Mouse (Mus musculus) thymus, adult 2 months (tissue): ENCODE measurements around the gene Map4k4. TPM values are rescaled to one million over a fixed set of nuclear protein-coding genes. Genes with fewer than 3 reads are reported as not detected.
A peak's percentile ranks its signal among the peaks of the same experiment; 100 is the strongest.

Source experiments
- DNase-seq: peaks from one replicate; pipeline ENCODE4 v3.0.0; 2021
- H3K27ac ChIP-seq: fragments of 200-500 bp; 2 replicates; pipeline ENCODE4 v1.5.1; 2012; ENCODE audit warnings: low read length, control low read depth; ENCODE audit not compliant: control insufficient read depth, insufficient read depth
- H3K27me3 ChIP-seq: fragments of 200-500 bp; 2 replicates; pipeline ENCODE4 v1.6.1; 2012; ENCODE audit warnings: mild to moderate bottlenecking, low read length, moderate library complexity, mixed read lengths; ENCODE audit not compliant: control insufficient read depth, insufficient read depth
- H3K36me3 ChIP-seq: fragments of 200-500 bp; 2 replicates; pipeline ENCODE4 v1.6.1; 2012; ENCODE audit warnings: mild to moderate bottlenecking, low read length, moderate library complexity; ENCODE audit not compliant: control insufficient read depth, insufficient read depth
- H3K4me1 ChIP-seq: fragments of 200-500 bp; replicated peaks from 2 replicates; pipeline ENCODE4 v1.6.1; 2012; ENCODE audit warnings: low read length; ENCODE audit not compliant: control insufficient read depth, insufficient read depth
- H3K4me3 ChIP-seq: fragments of 200-500 bp; 2 replicates; pipeline ENCODE4 v1.5.1; 2012; ENCODE audit warnings: mild to moderate bottlenecking, low read length, control low read depth, moderate library complexity; ENCODE audit not compliant: control insufficient read depth, insufficient read depth
- CTCF ChIP-seq: fragments of 200-500 bp; IDR thresholded peaks from 2 replicates; pipeline ENCODE4 v1.5.1; 2012; ENCODE audit warnings: mild to moderate bottlenecking, control low read depth, low read length, moderate library complexity, borderline replicate concordance; ENCODE audit not compliant: control insufficient read depth, poor library complexity, insufficient read depth; ENCODE audit errors: extremely low read depth
- POLR2A ChIP-seq: fragments of 200-500 bp; IDR thresholded peaks from 2 replicates; pipeline ENCODE4 v1.6.1; 2012; ENCODE audit warnings: mild to moderate bottlenecking, low read length, control low read depth, moderate library complexity; ENCODE audit not compliant: control insufficient read depth, poor library complexity, insufficient read depth; ENCODE audit errors: extremely low read depth
- WGBS: fragments of 180-500 bp; shearing (Covaris S2); methylation state at CpG from one replicate; pipeline ENCODE4 v1.1.7; 2018; 5-methylcytosine and 5-hydroxymethylcytosine counted together
- polyA plus RNA-seq: library from polyadenylated mRNA; depleted of rRNA; stranded (reverse); fragments of >200 nt; gene quantifications from 2 replicates; pipeline ENCODE4 v1.2.3, GENCODE M21; 2012

The Map4k4 gene
- polyA plus RNA-seq, 1 experiment, result 167 TPM

DNA sequence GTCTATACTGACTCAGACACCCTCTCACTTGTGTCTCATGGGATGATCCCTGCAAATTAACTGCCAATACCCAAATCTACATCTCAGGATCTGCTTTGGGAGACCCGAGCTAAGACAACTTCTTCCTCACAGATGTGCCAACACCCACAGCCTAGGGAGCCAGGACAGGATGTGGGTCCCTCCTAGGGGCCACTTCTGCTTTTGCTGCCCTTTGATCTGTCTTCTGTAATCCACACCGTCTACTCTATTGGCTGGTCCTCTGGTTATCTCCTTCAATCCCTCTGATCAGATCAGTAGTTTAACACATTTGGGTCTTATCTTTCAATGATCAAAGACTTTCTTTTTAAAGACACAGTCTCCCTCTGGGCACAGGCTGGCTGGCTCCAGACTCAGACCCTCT, 5.2 kb upstream of the Map4k4 start:
- no peak for TF ChIP-seq POLR2A
- TF ChIP-seq CTCF, result no peak
- H3K27ac ChIP-seq, result no peak overlapping the region
- WGBS, result 4% methylated on average over 2 of the region's 2 CpGs
- DNase-seq, result no peak
- H3K4me1 ChIP-seq, result peaks cover 27% of the 10 kb centered on the region
- no peaks in the 10 kb centered on the region for H3K27me3 ChIP-seq
- H3K36me3 ChIP-seq, result no peaks in the 10 kb centered on the region
- no peak overlapping the region for H3K4me3 ChIP-seq

DNA sequence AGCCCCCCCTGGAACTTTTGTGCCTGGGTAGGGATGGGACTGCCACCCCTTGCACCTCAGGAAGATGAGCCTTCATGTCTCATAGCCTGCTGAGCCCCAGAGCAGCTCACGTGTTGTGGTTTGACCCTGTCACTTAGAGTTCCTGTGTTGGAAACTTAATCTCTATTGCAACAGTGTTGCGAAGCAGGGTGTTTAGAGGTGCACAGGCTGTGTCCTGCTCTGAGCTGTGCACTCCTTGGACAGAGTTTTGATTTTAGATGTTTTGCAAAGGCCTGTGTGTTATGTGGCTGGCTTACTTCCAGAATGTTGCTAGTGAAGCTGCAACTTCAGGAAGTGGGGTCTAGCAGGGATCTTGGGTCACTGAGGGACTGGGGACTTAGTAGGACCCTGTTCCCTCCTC, 4.1 kb upstream of the Map4k4 start:
- H3K27me3 ChIP-seq, result no peaks in the 10 kb centered on the region
- H3K27ac ChIP-seq, result peak overlapping the region; percentile 42; the same call in 1 of the 2 replicates
- no peaks in the 10 kb centered on the region for H3K36me3 ChIP-seq
- TF ChIP-seq CTCF, result no peak
- no peak for TF ChIP-seq POLR2A
- H3K4me1 ChIP-seq, result peaks cover 27% of the 10 kb centered on the region
- H3K4me3 ChIP-seq, result no peak overlapping the region
- DNase-seq, result peak; percentile 61
- 8% methylated on average over 2 of the region's 2 CpGs for WGBS

DNA sequence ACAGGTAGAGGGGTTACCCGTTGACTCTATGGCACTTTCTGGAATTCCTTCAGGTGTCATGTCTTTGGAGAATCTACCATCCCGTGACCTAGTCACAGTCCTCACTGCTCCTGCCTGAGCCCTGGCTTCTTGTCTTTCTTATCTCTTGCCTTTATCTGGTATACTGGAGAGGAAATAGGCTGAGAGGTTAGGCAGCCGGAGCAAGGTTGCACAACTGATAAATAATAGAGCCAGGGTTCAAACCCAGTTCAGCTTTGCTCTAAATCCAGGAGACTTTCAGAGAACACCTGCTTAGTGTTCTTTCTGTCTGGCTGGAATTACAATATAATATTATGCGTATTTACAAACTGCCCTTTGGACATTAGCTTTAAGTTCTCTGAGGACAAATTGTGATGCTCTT, 2.0 kb upstream of the Map4k4 start:
- WGBS, result 68% methylated on average over 4 of the region's 4 CpGs
- no peaks in the 10 kb centered on the region for H3K36me3 ChIP-seq
- H3K27me3 ChIP-seq, result no peaks in the 10 kb centered on the region
- DNase-seq, result no peak
- peaks cover 34% of the 10 kb centered on the region for H3K4me1 ChIP-seq
- H3K27ac ChIP-seq, result no peak overlapping the region
- no peak overlapping the region for H3K4me3 ChIP-seq
- TF ChIP-seq CTCF (no peak), POLR2A (no peak)

DNA sequence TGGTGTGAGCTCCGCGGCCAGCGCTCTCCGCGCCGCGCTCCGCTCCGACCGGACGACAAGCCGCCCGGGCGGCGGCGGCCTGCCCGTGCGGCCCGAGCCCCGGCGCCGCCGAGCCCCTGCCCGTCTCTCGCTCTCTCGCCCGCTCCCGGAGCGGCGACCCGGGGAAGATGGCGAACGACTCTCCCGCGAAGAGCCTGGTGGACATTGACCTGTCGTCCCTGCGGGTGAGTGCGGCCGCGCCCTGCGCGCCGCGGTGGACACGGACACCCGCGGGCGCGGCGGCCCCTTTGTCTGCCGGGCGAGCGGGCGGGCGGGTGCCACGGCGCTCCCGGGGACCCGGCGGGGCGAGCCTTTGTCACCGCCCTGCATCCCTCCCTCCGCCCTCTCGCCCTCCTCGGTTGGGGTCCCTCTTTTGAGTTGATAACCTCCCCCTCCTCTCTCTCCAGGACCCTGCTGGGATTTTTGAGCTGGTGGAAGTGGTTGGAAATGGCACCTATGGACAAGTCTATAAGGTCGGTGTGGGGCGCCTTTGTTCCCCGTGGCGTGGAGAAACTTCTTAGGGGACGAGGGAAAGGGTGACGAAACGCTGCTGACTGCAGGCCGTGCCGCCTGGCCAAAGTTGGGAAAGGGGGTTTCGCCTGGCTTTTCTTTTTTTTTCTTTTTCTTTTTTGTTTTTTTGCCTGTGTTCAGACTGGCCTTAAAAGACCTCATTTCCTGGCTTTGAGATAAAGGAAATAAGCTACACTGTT, 524 bp downstream of the Map4k4 start:
- H3K36me3 ChIP-seq, result no peaks in the 10 kb centered on the region
- WGBS, result under 1% methylated on average over 74 of the region's 75 CpGs
- H3K4me3 ChIP-seq, result peak overlapping the region; percentile 95
- TF ChIP-seq POLR2A (no peak), CTCF (no peak)
- no peaks in the 10 kb centered on the region for H3K27me3 ChIP-seq
- peak; percentile 58 for DNase-seq
- H3K27ac ChIP-seq, result peak overlapping the region; percentile 91
- H3K4me1 ChIP-seq, result peaks cover 39% of the 10 kb centered on the region

DNA sequence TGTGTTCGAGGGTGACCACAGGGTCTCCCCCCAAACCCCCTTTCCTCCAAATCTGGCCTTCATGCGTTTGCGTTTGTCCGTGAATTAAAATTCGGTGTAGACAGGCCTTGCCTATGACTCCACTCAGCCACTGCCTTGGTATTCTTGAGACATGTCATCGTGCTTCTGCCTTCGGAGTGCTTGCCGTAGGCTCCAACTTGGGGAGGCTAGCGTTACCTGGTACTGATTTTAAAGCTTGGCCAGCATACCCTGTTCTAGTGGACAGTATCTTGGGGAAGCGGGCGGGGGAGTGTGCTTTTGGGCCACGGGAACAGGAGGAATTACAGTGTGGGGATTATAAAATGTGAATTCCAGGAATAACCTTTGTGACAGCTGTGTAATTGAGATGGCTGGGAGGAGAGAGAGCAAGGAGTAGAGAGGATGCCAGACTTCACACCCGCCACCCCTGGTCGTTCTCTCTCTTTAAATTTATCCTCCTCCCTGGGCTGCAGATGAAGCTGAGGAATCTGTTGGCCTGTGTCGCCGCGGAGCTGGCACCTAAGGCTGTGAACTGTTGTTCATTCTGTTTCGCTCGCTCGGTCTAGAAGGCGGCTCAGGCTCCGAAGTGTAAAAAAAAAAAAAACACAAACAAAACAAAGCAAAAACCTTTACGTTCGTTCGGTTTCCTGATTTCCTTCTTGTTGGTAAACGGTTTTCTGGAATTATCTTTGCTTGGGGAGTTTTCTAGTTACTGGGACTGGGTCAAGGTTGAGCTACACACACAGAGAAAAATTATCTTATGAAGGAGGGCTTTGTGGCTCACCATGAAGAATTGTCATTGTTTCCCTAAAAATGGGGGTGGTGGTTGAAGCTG, 1.4 kb downstream of the Map4k4 start:
- peak overlapping the region; percentile 91 for H3K27ac ChIP-seq
- H3K4me3 ChIP-seq, result peak overlapping the region; percentile 95
- H3K36me3 ChIP-seq, result no peaks in the 10 kb centered on the region
- TF ChIP-seq CTCF (no peak), POLR2A (no peak)
- no peaks in the 10 kb centered on the region for H3K27me3 ChIP-seq
- WGBS, result 2% methylated on average over 26 of the region's 26 CpGs
- DNase-seq, result peak; percentile 46
- peaks cover 38% of the 10 kb centered on the region for H3K4me1 ChIP-seq

DNA sequence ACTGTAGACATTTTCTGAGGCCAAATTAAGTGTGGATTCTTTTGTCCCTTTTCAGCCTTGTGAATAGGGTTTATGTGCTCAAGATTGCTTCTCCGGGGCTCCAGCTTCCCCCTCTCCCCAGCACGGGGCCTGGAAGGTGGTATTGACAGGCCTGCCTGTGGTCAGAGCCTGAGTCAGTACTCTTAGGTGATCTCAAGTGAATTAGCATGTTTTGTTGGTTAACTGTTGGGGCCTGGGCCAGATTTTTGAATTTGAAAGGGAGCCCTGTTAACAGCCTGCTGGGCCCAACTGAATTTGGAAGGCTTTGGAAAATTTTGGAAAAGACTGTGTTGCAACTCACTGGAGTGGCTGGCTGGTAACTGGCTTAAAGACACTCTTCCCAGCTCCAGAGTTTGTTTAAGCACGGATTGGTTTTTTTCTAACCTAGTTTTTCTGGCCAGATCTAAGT, 2.0 kb downstream of the Map4k4 start:
- no peak for DNase-seq
- Histone ChIP-seq H3K4me3 (peak overlapping the region; percentile 24), H3K4me1 (peaks cover 32% of the 10 kb centered on the region), H3K27me3 (no peaks in the 10 kb centered on the region), H3K27ac (peak overlapping the region; percentile 56; the same call in 1 of the 2 replicates), H3K36me3 (no peaks in the 10 kb centered on the region)
- 21% methylated on average over 3 of the region's 3 CpGs for WGBS
- TF ChIP-seq CTCF (no peak), POLR2A (no peak)

DNA sequence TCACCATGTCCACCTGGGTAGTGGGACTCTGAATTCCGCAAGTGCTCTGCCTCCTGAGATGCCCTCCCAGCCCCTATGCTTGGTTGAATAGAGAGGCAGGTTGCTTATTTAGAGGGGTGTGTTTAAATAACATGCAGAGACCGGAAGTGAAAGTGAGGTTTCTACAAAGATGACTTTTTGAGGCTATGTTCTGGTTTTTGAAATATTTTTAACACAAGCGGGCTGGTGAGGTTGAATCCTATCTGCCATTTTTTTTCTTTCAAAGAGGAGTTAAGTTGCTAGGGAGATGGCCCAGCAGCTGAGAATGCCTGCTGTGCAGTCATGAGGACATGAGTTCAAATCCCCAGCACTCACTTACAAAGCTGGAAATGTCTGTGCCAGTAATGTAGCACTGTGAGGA, 4.0 kb downstream of the Map4k4 start:
- Histone ChIP-seq H3K4me3 (no peak overlapping the region), H3K36me3 (no peaks in the 10 kb centered on the region), H3K27me3 (no peaks in the 10 kb centered on the region), H3K4me1 (peaks cover 34% of the 10 kb centered on the region), H3K27ac (peak overlapping the region; percentile 57)
- no peak for TF ChIP-seq POLR2A
- TF ChIP-seq CTCF, result no peak
- DNase-seq, result no peak
- WGBS, result 34% methylated on average over 3 of the region's 3 CpGs
